Mouse (Mus musculus) embryonic facial prominence, embryonic 11.5 days (tissue): ENCODE measurements around the gene Wbp11. TPM values are rescaled to one million over a fixed set of nuclear protein-coding genes. Genes with fewer than 3 reads are reported as not detected.
A peak's percentile ranks its signal among the peaks of the same experiment; 100 is the strongest.

ENCODE experiments used
- ATAC-seq: fragments of 200-750 bp; cut with Nextera tagmentation; replicated peaks from 2 replicates; pipeline ENCODE4 v1.8.0; 2017; ENCODE audit warnings: low read depth; ENCODE audit not compliant: insufficient number of reproducible peaks, low FRiP score, low TSS enrichment
- DNase-seq: peaks from one replicate; pipeline ENCODE4 v3.0.0-alpha.2; 2015; ENCODE audit warnings: low spot score
- H3K27ac ChIP-seq: fragments of 300-500 bp; sonication (generic); replicated peaks from 2 replicates; pipeline ENCODE4 v1.5.1; 2014; ENCODE audit warnings: mild to moderate bottlenecking, low read depth, low read length, control low read depth
- H3K27me3 ChIP-seq: fragments of 300-500 bp; sonication (generic); 2 replicates; pipeline ENCODE4 v1.6.1; 2014; ENCODE audit warnings: mild to moderate bottlenecking, low read length, moderate library complexity, mixed read lengths; ENCODE audit not compliant: control insufficient read depth, insufficient read depth
- H3K36me3 ChIP-seq: fragments of 300-500 bp; sonication (generic); replicated peaks from 2 replicates; pipeline ENCODE4 v1.6.1; 2014; ENCODE audit warnings: low read depth, mild to moderate bottlenecking, low read length, moderate library complexity, mixed read lengths; ENCODE audit not compliant: control insufficient read depth, insufficient read depth
- H3K4me1 ChIP-seq: fragments of 300-500 bp; sonication (generic); 2 replicates; pipeline ENCODE4 v1.6.1; 2014; ENCODE audit warnings: low read length, mixed read lengths; ENCODE audit not compliant: control insufficient read depth, insufficient read depth
- H3K4me2 ChIP-seq: fragments of 300-500 bp; sonication (generic); 2 replicates; pipeline ENCODE4 v1.6.1; 2014; ENCODE audit warnings: low read depth, mild to moderate bottlenecking, control low read depth, low read length, moderate library complexity
- H3K4me3 ChIP-seq: fragments of 300-500 bp; sonication (generic); 2 replicates; pipeline ENCODE4 v1.5.1; 2014; ENCODE audit warnings: low read depth, low read length, control low read depth
- H3K9ac ChIP-seq: fragments of 300-500 bp; sonication (generic); replicated peaks from 2 replicates; pipeline ENCODE4 v1.6.1; 2014; ENCODE audit warnings: mild to moderate bottlenecking, control low read depth, low read length
- H3K9me3 ChIP-seq: fragments of 300-500 bp; sonication (generic); replicated peaks from 2 replicates; pipeline ENCODE4 v1.6.1; 2016; ENCODE audit warnings: mild to moderate bottlenecking, low read length, inconsistent platforms, mixed read lengths; ENCODE audit not compliant: control insufficient read depth
- WGBS: fragments of 180-500 bp; shearing (Covaris S2); extraction: QIAGEN DNeasy Blood & Tissue Kit; methylation state at CpG from one replicate; pipeline ENCODE4 v1.1.7; 2014; 5-methylcytosine and 5-hydroxymethylcytosine counted together
- polyA plus RNA-seq: library from polyadenylated mRNA; unstranded; fragments of >200 nt; fragmentation: Nextera tagmentation; extraction: Ambion mirVana; gene quantifications from 2 replicates; pipeline ENCODE4 v1.2.1, GENCODE M21; 2014

Gene Wbp11
- polyA plus RNA-seq, 1 experiment from 2014 or later: 146 TPM

DNA sequence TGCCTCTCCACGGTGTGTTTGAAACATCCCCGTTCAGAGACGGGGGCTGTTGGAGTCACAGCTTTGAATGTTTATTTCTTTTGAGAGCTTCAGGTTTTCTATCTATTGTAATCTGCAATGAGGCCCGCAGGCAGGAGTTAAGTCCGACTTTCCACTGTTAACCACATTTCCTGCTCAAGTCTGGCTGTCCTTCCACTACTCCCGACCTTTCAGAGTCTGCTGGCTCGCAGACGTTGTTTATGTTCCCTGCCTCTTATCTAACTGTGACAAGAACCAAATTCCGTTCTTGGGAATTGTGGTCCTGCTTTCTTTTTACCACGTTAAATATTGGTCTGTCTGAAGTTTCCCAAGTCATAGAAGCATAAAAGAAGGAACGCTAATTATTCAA, 29.8 kb upstream of the Wbp11 start:
- no peak for DNase-seq
- WGBS: 35% methylated on average over 11 of the region's 11 CpGs
- Histone ChIP-seq H3K27me3 (no peaks in the 10 kb centered on the region), H3K9me3 (no peaks in the 10 kb centered on the region), H3K9ac (no peak overlapping the region), H3K4me3 (no peak overlapping the region), H3K27ac (no peak overlapping the region), H3K4me2 (no peak overlapping the region), H3K36me3 (no peaks in the 10 kb centered on the region), H3K4me1 (peaks cover 2% of the 10 kb centered on the region; the same call in 1 of the 2 replicates)
- no peak for ATAC-seq

DNA sequence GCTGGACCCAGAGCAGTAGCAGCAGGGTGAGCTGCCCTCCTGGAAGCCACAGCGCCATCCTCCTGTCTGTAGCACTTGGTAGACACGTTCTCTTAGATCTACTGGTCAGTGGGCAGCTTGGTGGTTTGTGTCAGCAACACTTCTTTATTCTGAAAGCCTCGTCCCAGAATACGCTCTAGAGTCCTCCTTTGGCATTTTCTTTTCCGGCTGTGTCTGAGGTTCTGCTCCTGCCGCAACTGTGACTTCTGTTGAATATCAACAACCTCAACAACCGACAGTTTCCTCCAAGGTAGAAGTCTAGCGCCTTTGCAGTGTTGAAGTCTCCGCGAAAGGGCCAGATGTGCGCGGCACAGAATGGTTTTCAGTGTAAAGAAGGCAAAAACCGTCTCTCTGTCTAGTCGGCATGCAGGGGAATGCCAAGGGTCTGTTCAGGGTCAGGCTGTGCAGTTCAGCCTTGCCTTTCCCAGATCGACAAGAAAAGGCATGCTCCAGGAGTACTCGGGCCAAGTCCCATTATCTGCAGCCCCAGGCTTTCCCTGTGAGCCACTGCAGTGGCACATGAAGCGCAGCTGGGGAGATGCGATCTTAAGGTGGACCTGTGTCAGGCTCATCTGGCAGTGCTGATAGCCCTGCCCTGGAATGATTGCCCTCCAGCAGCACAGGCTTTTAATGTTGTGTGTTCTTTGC, 29.3 kb upstream of the Wbp11 start, which contains the start of gene Art4:
Gene Art4 (minus strand): TSS at position 548 of the 687 bp plus-strand sequence.
- peaks cover 2% of the 10 kb centered on the region; the same call in 1 of the 2 replicates for H3K4me1 ChIP-seq
- H3K4me2 ChIP-seq: no peak within 1 kb of the TSS
- no peaks in the 10 kb centered on the region for H3K9me3 ChIP-seq
- no peak within 1 kb of the TSS for H3K4me3 ChIP-seq
- no peaks in the 10 kb centered on the region for H3K36me3 ChIP-seq
- no peaks in the 10 kb centered on the region for H3K27me3 ChIP-seq
- no peak within 1 kb of the TSS for H3K9ac ChIP-seq
- 61% methylated on average over 18 of the region's 18 CpGs for WGBS
- H3K27ac ChIP-seq: peak within 1 kb of the TSS; percentile 44; the same call in 1 of the 2 replicates
- ATAC-seq (0 out of 2 replicates have a peak, but pooled peaks have one; percentile 46), DNase-seq (peak; percentile 37)

DNA sequence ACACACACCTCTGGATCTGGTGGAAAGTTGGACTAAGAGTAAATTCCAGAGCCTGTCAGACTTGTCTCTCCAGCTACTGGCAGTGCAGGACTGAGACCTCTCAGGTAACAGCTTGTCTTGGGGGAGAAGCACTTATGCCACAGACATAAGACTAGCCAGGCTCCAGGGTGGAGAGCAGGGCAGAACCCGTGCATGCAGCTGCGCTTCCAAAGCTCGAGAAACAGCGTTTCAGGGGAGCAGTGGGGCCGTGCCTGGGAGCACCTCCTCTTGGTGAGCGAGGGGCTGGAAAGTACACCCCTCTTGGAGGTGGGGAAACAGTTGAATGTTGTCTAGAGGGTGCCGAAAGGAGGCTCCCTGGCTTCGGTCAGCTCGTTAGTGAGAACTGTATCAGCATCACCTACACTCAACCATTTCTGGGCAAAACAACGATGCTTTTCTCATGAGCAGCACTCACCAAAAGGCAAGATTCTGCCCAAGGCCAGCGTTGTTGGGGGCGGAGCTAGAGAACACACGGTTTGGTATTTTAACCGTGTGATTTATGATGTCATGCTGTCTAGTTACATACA, 28.1 kb upstream of the Wbp11 start:
- Histone ChIP-seq H3K9me3 (no peaks in the 10 kb centered on the region), H3K27me3 (no peaks in the 10 kb centered on the region), H3K4me3 (0 out of 2 replicates have a peak overlapping the region, but pooled peaks have one; percentile 3), H3K4me1 (peaks cover 2% of the 10 kb centered on the region; the same call in 1 of the 2 replicates), H3K4me2 (no peak overlapping the region; the same call in 1 of the 2 replicates), H3K36me3 (no peaks in the 10 kb centered on the region), H3K9ac (no peak overlapping the region), H3K27ac (no peak overlapping the region)
- ATAC-seq: no peak
- WGBS: 62% methylated on average over 14 of the region's 14 CpGs
- peak; percentile 53 for DNase-seq

GRCm38 (mm10) chr6:136855183-136855582, 27.1 kb upstream of the Wbp11 start:
- ATAC-seq (no peak), DNase-seq (no peak)
- WGBS: 84% methylated on average over 2 of the region's 2 CpGs

GRCm38 (mm10) chr6:136854361-136854781, 26.3 kb upstream of the Wbp11 start:
- ATAC-seq (no peak), DNase-seq (no peak)
- H3K36me3 ChIP-seq: no peaks in the 10 kb centered on the region
- no peaks in the 10 kb centered on the region for H3K27me3 ChIP-seq
- no peak overlapping the region for H3K9ac ChIP-seq
- no peak overlapping the region for H3K4me2 ChIP-seq
- H3K27ac ChIP-seq: no peak overlapping the region
- H3K9me3 ChIP-seq: no peaks in the 10 kb centered on the region
- H3K4me1 ChIP-seq: peaks cover 2% of the 10 kb centered on the region; the same call in 1 of the 2 replicates
- WGBS: 82% methylated on average over 11 of the region's 11 CpGs
- H3K4me3 ChIP-seq: no peak overlapping the region

More at GRCm38 (mm10) chr6:136855183-136855582, 27.1 kb upstream of the Wbp11 start:
- H3K4me2 ChIP-seq: no peak overlapping the region
- no peaks in the 10 kb centered on the region for H3K27me3 ChIP-seq
- no peak overlapping the region for H3K27ac ChIP-seq
- H3K4me3 ChIP-seq: no peak overlapping the region
- H3K36me3 ChIP-seq: no peaks in the 10 kb centered on the region
- no peak overlapping the region for H3K9ac ChIP-seq
- peaks cover 2% of the 10 kb centered on the region; the same call in 1 of the 2 replicates for H3K4me1 ChIP-seq
- no peaks in the 10 kb centered on the region for H3K9me3 ChIP-seq

DNA sequence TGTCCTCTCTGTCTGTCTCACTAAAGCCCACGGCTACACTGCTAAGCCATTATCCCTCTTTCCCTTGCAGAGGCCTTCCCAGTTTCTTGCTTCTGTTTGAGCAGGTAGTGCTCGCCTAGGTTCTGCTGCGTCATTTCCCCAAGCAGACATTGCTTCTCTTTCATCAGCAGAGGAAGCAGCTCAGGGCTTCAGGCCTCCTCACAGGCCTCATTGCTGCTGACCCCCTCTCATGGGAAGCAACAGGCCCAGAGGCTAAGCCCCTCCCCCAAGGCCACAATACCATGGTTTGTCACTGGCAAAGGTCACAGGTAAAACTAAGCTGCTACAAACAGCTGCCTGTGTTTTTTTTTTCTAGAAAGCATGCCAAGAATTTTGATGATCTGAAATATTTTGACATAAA, 24.7 kb upstream of the Wbp11 start:
- Histone ChIP-seq H3K27me3 (no peaks in the 10 kb centered on the region), H3K36me3 (no peaks in the 10 kb centered on the region), H3K4me2 (no peak overlapping the region), H3K4me3 (no peak overlapping the region), H3K9me3 (no peaks in the 10 kb centered on the region), H3K27ac (no peak overlapping the region), H3K4me1 (peaks cover 2% of the 10 kb centered on the region; the same call in 1 of the 2 replicates), H3K9ac (no peak overlapping the region)
- ATAC-seq (no peak), DNase-seq (peak; percentile 47)
- WGBS: 27% methylated on average over 3 of the region's 3 CpGs

DNA sequence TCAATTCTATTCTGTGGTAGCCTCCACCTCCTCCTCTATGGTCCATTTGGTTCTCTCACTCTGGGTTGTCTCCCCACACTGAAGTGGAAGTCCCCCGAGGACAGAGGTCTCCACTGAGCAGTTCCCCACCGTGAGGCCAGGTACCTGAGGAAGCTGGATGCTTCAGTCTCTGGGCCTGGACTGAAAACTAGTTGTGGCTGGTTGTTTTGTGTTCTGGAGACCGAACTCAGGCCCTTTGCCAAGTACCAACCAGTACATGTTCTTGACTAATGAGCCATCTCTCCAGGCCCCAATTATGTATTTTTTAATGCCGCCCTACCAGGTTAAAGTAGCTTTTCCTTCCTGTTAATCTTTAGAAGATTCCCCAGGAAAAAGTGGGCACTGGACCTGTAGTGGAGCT, 24.3 kb upstream of the Wbp11 start:
- ATAC-seq: no peak
- Histone ChIP-seq H3K27me3 (no peaks in the 10 kb centered on the region), H3K4me1 (no peaks in the 10 kb centered on the region; the same call in 1 of the 2 replicates), H3K4me3 (no peak overlapping the region), H3K9ac (no peak overlapping the region), H3K27ac (no peak overlapping the region), H3K4me2 (no peak overlapping the region), H3K36me3 (no peaks in the 10 kb centered on the region), H3K9me3 (no peaks in the 10 kb centered on the region)
- no peak for DNase-seq
- 79% methylated on average over 4 of the region's 4 CpGs for WGBS

DNA sequence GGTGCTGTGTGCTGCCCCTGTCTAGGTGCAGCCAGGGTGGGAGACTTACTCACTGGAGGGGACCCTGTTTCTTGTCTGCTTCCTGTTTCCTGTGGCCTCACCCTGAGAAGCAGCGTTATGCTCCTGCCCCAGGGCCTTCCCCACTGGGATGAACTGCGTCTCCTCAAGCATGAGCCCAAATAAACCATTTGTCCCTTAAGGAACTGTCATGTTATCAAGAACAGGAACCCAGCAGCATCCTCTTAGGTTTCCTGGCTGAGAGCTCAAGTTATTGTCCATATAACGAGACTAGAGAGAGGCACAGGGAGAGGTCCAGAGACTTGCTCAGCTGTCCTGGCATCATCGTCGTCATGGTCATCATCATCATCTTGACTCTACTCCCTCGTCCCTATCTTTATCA, 22.2 kb upstream of the Wbp11 start:
- WGBS: 70% methylated on average over 6 of the region's 6 CpGs
- no peak overlapping the region for H3K4me2 ChIP-seq

More for the DNA sequence above, 22.2 kb upstream of the Wbp11 start:
- ATAC-seq (no peak), DNase-seq (no peak)
- Histone ChIP-seq H3K27me3 (no peaks in the 10 kb centered on the region), H3K27ac (no peak overlapping the region), H3K9me3 (no peaks in the 10 kb centered on the region), H3K4me1 (no peaks in the 10 kb centered on the region), H3K4me3 (no peak overlapping the region), H3K36me3 (no peaks in the 10 kb centered on the region), H3K9ac (no peak overlapping the region)
